Mouse (Mus musculus) adipocyte (in vitro differentiated cells): Measurements from ENCODE around the gene Armh1.
A peak's percentile ranks its signal among the peaks of the same experiment; 100 is the strongest.
"Not testable (repeated sequence)": the region's sequence is repeated elsewhere in the genome, so short reads cannot be mapped to it uniquely, and the experiment has no call there.

Source experiments
- DNase-seq: peaks from one replicate; pipeline ENCODE4 v3.0.0-alpha.2; 2016; ENCODE audit warnings: low spot score

Gene Armh1

GRCm38 (mm10) chr4:117267831-117268437 lies 16.0 kb upstream of the Armh1 start:
- no peak for DNase-seq

- DNase-seq: peak; percentile 70
Observed at GRCm38 (mm10) chr4:117267284-117267683, 15.4 kb upstream of the Armh1 start.

GRCm38 (mm10) chr4:117262987-117263386 lies 11.1 kb upstream of the Armh1 start:
- DNase-seq: no peak

- no peak for DNase-seq
Observed at GRCm38 (mm10) chr4:117262101-117262913, 10.4 kb upstream of the Armh1 start.

GRCm38 (mm10) chr4:117261222-117261621 lies 9.3 kb upstream of the Armh1 start:
- no peak for DNase-seq

- not testable (repeated sequence) for DNase-seq
Observed at GRCm38 (mm10) chr4:117259909-117260308, 8.0 kb upstream of the Armh1 start.

GRCm38 (mm10) chr4:117254672-117255071 lies 2.7 kb upstream of the Armh1 start:
- DNase-seq: peak; percentile 54

GRCm38 (mm10) chr4:117254017-117254627 lies 2.2 kb upstream of the Armh1 start:
- DNase-seq: no peak

GRCm38 (mm10) chr4:117253218-117254016 lies 1.5 kb upstream of the Armh1 start:
- peak; percentile 30 for DNase-seq

- no peak for DNase-seq
Observed at GRCm38 (mm10) chr4:117252755-117253154, 830 bp upstream of the Armh1 start.

- DNase-seq: peak; percentile 94
Observed at GRCm38 (mm10) chr4:117252351-117252750, 426 bp upstream of the Armh1 start.

- DNase-seq: no peak
Observed at GRCm38 (mm10) chr4:117250982-117251381, 943 bp downstream of the Armh1 start.

- peak; percentile 29 for DNase-seq
Observed at GRCm38 (mm10) chr4:117240867-117241266, 11.1 kb downstream of the Armh1 start.

- no peak for DNase-seq
Observed at GRCm38 (mm10) chr4:117239153-117239552, 12.8 kb downstream of the Armh1 start.

- DNase-seq: no peak
Observed at GRCm38 (mm10) chr4:117235822-117236221, 16.1 kb downstream of the Armh1 start.

- no peak for DNase-seq
Observed at GRCm38 (mm10) chr4:117234166-117234741, 17.7 kb downstream of the Armh1 start.

- DNase-seq: no peak
Observed at GRCm38 (mm10) chr4:117231208-117231607, 20.7 kb downstream of the Armh1 start.

GRCm38 (mm10) chr4:117230331-117230730 lies 21.6 kb downstream of the Armh1 start:
- no peak for DNase-seq

- DNase-seq: no peak
Observed at GRCm38 (mm10) chr4:117229590-117229989, 22.3 kb downstream of the Armh1 start.

- no peak for DNase-seq
Observed at GRCm38 (mm10) chr4:117225250-117225649, 26.7 kb downstream of the Armh1 start.

- DNase-seq: no peak
Observed at GRCm38 (mm10) chr4:117224122-117224521, 27.8 kb downstream of the Armh1 start.

GRCm38 (mm10) chr4:117223001-117223400 lies 28.9 kb downstream of the Armh1 start:
- DNase-seq: no peak
